In genomic region chr6:72828037-72828436, GRCm38 (mm10) we compare ENCODE assay signal across 8 mouse cellular contexts. TPM values are rescaled to one million over a fixed set of nuclear protein-coding genes. Genes with fewer than 3 reads are reported as not detected.
DNase-seq lines count a peak whose midpoint lies in the region; ATAC-seq and TF ChIP-seq lines count a peak whose summit lies in the region.
"Not testable (repeated sequence)": the region's sequence is repeated elsewhere in the genome, so short reads cannot be mapped to it uniquely, and the experiment has no call there.
"Had no signal": no experiment of that assay in that cellular context is flagged by ENCODE, and none has a peak within 500 bp of the region (broad histone marks: within the 10 kb centered on the region; RNA-seq: fewer than 3 reads in every experiment).

No protein-coding gene starts in this region.

- not testable (repeated sequence) for H3K4me3 ChIP-seq in heart, embryonic 14.5 days (ENCODE audit: control insufficient read depth in 1 of 2, insufficient read depth in 1 of 2, low read depth in 1 of 2, low read length in 2 of 2); hindbrain, embryonic 16.5 days (ENCODE audit: low read length); kidney, embryonic 16.5 days (ENCODE audit: low read length); liver, embryonic 12.5 days; lung, embryonic 15.5 days; midbrain, postnatal 0 days (ENCODE audit: low read depth, low read length)

- DNase-seq in ZHBTc4 (ENCODE audit: low read depth, low spot score) = peak; percentile 53
- not testable (repeated sequence) for DNase-seq in midbrain, postnatal 0 days (ENCODE audit: low spot score)

- H3K27me3 ChIP-seq in heart, embryonic 14.5 days (ENCODE audit: control insufficient read depth, insufficient read depth, low read length); hindbrain, embryonic 16.5 days (replicated peaks; ENCODE audit: control insufficient read depth, insufficient read depth, low read length); kidney, embryonic 16.5 days (ENCODE audit: insufficient read depth, low read length); midbrain, postnatal 0 days (ENCODE audit: insufficient read depth, low read length): not testable (repeated sequence)
- peaks cover 26% of the 10 kb centered on the region for H3K27me3 ChIP-seq in liver, embryonic 12.5 days (replicated peaks)
- 0 out of 2 replicates have a peak, but pooled peaks cover 16% of the 10 kb centered on the region for H3K27me3 ChIP-seq in lung, embryonic 15.5 days

- not testable (repeated sequence) for H3K27ac ChIP-seq in heart, embryonic 14.5 days (replicated peaks in 1 of 2; ENCODE audit: control insufficient read depth in 1 of 2, insufficient read depth in 1 of 2, low read depth in 2 of 2, low read length in 2 of 2); hindbrain, embryonic 16.5 days (ENCODE audit: low read depth, low read length); kidney, embryonic 16.5 days (ENCODE audit: low read length); liver, embryonic 12.5 days; lung, embryonic 15.5 days; midbrain, postnatal 0 days (ENCODE audit: low read depth, low read length)

- peaks cover 4 to 13% of the 10 kb centered on the region in 2 experiments for H3K4me1 ChIP-seq in heart, embryonic 14.5 days (ENCODE audit: control insufficient read depth in 2 of 2, insufficient read depth in 2 of 2, low read length in 2 of 2)
- H3K4me1 ChIP-seq in hindbrain, embryonic 16.5 days (ENCODE audit: control insufficient read depth, insufficient read depth, low read depth, low read length); midbrain, postnatal 0 days (ENCODE audit: insufficient read depth, low read length): not testable (repeated sequence)
- peaks cover 11% of the 10 kb centered on the region for H3K4me1 ChIP-seq in kidney, embryonic 16.5 days (ENCODE audit: insufficient read depth, low read length)
- peaks cover 13% of the 10 kb centered on the region for H3K4me1 ChIP-seq in liver, embryonic 12.5 days
- peaks cover 14% of the 10 kb centered on the region for H3K4me1 ChIP-seq in lung, embryonic 15.5 days

- not testable (repeated sequence) for ATAC-seq in heart, embryonic 14.5 days (ENCODE audit: insufficient number of reproducible peaks, insufficient read depth, low FRiP score, low read depth); hindbrain, embryonic 16.5 days; kidney, embryonic 16.5 days (ENCODE audit: low FRiP score, low TSS enrichment); liver, embryonic 12.5 days; lung, embryonic 15.5 days (ENCODE audit: borderline replicate concordance, extremely low read depth, low FRiP score, low TSS enrichment); midbrain, postnatal 0 days (ENCODE audit: low FRiP score)

- H3K4me2 ChIP-seq in heart, embryonic 14.5 days (ENCODE audit: low read length) = peak overlapping the region; percentile 25
- H3K4me2 ChIP-seq in hindbrain, embryonic 16.5 days (ENCODE audit: low read length) = peak overlapping the region; percentile 1
- 0 out of 2 replicates have a peak overlapping the region, but pooled peaks have one; percentile 24 for H3K4me2 ChIP-seq in kidney, embryonic 16.5 days (replicated peaks; ENCODE audit: low read depth, low read length)
- H3K4me2 ChIP-seq in liver, embryonic 12.5 days = peak overlapping the region; percentile 43
- H3K4me2 ChIP-seq in lung, embryonic 15.5 days = peak overlapping the region; percentile 31; the same call in 1 of the 2 replicates
- H3K4me2 ChIP-seq in midbrain, postnatal 0 days (ENCODE audit: low read depth, low read length, poor library complexity, severe bottlenecking) = peak overlapping the region; percentile 30; the same call in 1 of the 2 replicates

- not testable (repeated sequence) for H3K9ac ChIP-seq in heart, embryonic 14.5 days (ENCODE audit: low read length); hindbrain, embryonic 16.5 days (ENCODE audit: low read depth, low read length); kidney, embryonic 16.5 days (replicated peaks; ENCODE audit: low read length); liver, embryonic 12.5 days; lung, embryonic 15.5 days; midbrain, postnatal 0 days (replicated peaks; ENCODE audit: low read length, poor library complexity, severe bottlenecking)

- not testable (repeated sequence) for TF ChIP-seq CTCF in midbrain, postnatal 0 days (IDR thresholded peaks at IDR 0.05)

- H3K9me3 ChIP-seq in heart, embryonic 14.5 days (ENCODE audit: control insufficient read depth, low read length); hindbrain, embryonic 16.5 days (ENCODE audit: control insufficient read depth, low read length); kidney, embryonic 16.5 days (ENCODE audit: low read length); liver, embryonic 12.5 days (replicated peaks); lung, embryonic 15.5 days; midbrain, postnatal 0 days (ENCODE audit: low read length): not testable (repeated sequence)

- 4% methylated on average over 9 of the region's 9 CpGs for WGBS in heart, embryonic 14.5 days
- WGBS in hindbrain, embryonic 16.5 days = 9% methylated on average over 8 of the region's 9 CpGs
- WGBS in kidney, embryonic 16.5 days = 5% methylated on average over 8 of the region's 9 CpGs
- 8% methylated on average over 9 of the region's 9 CpGs for WGBS in liver, embryonic 12.5 days (ENCODE audit: insufficient replicate concordance)
- WGBS in lung, embryonic 15.5 days = 7% methylated on average over 9 of the region's 9 CpGs
- 10% methylated on average over 8 of the region's 9 CpGs for WGBS in midbrain, postnatal 0 days

- not testable (repeated sequence) for H3K36me3 ChIP-seq in heart, embryonic 14.5 days (ENCODE audit: control insufficient read depth, insufficient read depth, low read length); hindbrain, embryonic 16.5 days (ENCODE audit: control insufficient read depth, insufficient read depth, low read length); kidney, embryonic 16.5 days (ENCODE audit: insufficient read depth, low read length); liver, embryonic 12.5 days; lung, embryonic 15.5 days; midbrain, postnatal 0 days (ENCODE audit: insufficient read depth, low read length)

RNA-seq across cellular contexts. Expression of gene Tcf7l1, which starts 39.0 kb away (rescaled TPM):
- polyA plus RNA-seq in heart, embryonic 14.5 days (2014; fragmentation: Nextera tagmentation; extraction: Ambion mirVana) = 15.7 and 17.4 TPM in 2 replicates
- polyA plus RNA-seq in hindbrain, embryonic 16.5 days (2015; fragmentation: Nextera tagmentation; extraction: Ambion mirVana) = 6.3 and 8.1 TPM in 2 replicates
- 31.5 and 35.6 TPM in 2 replicates for polyA plus RNA-seq in kidney, embryonic 16.5 days (2015; fragmentation: Nextera tagmentation; extraction: Ambion mirVana)
- polyA plus RNA-seq in liver, embryonic 12.5 days (2016; fragmentation: Nextera tagmentation; extraction: Ambion mirVana) = 6.7 and 7.8 TPM in 2 replicates
- 31.5 and 33.8 TPM in 2 replicates for polyA plus RNA-seq in lung, embryonic 15.5 days (2015; fragmentation: Nextera tagmentation; extraction: Ambion mirVana)
- 0.80 and 3.1 TPM in 2 replicates for total RNA-seq in midbrain, postnatal 0 days (2014; rRNA removed)
- 5.8 and 6.0 TPM in 2 replicates for polyA plus RNA-seq in midbrain, postnatal 0 days (2015; fragmentation: Nextera tagmentation; extraction: Ambion mirVana)
- total RNA-seq: MEL had no signal
